Mouse (Mus musculus): ENCODE measurements around the gene Snupn. TPM values are rescaled to one million over a fixed set of nuclear protein-coding genes. Genes with fewer than 3 reads are reported as not detected.
"Not testable (repeated sequence)": the region's sequence is repeated elsewhere in the genome, so short reads cannot be mapped to it uniquely, and the experiment has no call there.

Gene Snupn
- total RNA-seq, 2 experiments from 2014 or later: 13.5 to 16.3 TPM

DNA sequence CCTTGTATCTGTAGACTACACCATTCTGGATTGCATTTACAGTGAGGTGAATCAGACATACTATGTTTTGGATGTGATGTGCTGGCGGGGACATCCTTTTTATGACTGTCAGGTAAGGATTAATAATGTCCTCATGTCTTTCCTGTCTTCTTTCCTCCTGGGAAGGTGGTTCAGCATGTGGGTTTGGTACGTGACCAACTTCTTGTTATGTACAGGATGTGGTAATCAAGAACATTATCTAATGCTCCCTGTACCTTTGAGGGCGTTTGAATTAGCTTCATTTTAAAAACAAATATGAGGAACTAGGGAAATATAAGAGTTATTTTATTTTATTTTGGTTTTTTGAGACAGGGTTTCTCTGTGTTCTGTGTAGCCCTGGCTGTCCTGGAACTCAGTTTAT, 24.5 kb downstream of the Snupn start:
- intact Hi-C loops (cut with DNase I): no loop called here
- no peak for DNase-seq (ENCODE audit: extremely low spot score in 1 of 2, low spot score in 2 of 2)
- no peak overlapping the region for H3K27ac ChIP-seq
- H3K4me3 ChIP-seq: no peak overlapping the region
- no peak for TF ChIP-seq CTCF (IDR thresholded peaks at IDR 0.05)

GRCm38 (mm10) chr9:56980186-56980585, 29.5 kb downstream of the Snupn start:
- TF ChIP-seq CTCF (IDR thresholded peaks at IDR 0.05): no peak
- Histone ChIP-seq H3K4me3 (no peak overlapping the region), H3K27ac (0 out of 2 replicates have a peak overlapping the region, but pooled peaks have one; percentile 80)
- DNase-seq (ENCODE audit: extremely low spot score in 1 of 2, low spot score in 2 of 2): no peak
- intact Hi-C loops (cut with DNase I): no loop called here

DNA sequence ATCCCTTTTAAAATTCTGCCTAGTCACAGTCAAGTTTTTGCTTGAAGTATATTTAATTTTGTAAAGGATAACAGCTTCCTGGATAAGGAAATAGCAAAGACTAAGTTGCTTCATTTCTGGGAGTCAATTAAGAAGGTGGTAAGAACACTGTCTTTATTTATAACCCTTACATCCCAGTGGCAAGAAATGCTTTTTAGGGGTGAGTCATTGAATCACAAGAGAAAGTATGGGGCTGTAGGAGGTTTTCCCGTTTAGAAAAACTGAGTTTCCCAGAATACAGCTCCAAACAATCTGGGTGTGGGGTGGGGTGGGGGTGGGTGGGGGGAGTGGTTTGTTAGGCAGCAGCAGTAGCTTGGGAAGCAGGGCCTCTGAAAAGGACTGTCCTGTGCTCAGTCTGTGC, 30.8 kb downstream of the Snupn start:
- H3K4me3 ChIP-seq: no peak overlapping the region
- DNase-seq (ENCODE audit: extremely low spot score in 1 of 2, low spot score in 2 of 2): no peak
- TF ChIP-seq CTCF (IDR thresholded peaks at IDR 0.05): no peak
- H3K27ac ChIP-seq: peak overlapping the region; percentile 80
- intact Hi-C loops (cut with DNase I): no loop called here

- peak; percentile 57 for TF ChIP-seq CTCF (IDR thresholded peaks at IDR 0.05)
- Histone ChIP-seq H3K27ac (peak within 1 kb of the TSS; percentile 94), H3K4me3 (peak within 1 kb of the TSS; percentile 76)
- intact Hi-C loops (cut with DNase I): loop anchor here (2.0 kb wide), 3 partner anchors 36 to 78 kb away; partner anchors contain the start of genes Sin3a and Snupn
- peak; percentile 87 to 90 for DNase-seq (ENCODE audit: extremely low spot score in 1 of 2, low spot score in 2 of 2)
Observed at GRCm38 (mm10) chr9:56994286-56995197, 43.9 kb downstream of the Snupn start, which contains the start of gene Ptpn9. Ptpn9 (plus strand) TSS chr9:56994923.

DNA sequence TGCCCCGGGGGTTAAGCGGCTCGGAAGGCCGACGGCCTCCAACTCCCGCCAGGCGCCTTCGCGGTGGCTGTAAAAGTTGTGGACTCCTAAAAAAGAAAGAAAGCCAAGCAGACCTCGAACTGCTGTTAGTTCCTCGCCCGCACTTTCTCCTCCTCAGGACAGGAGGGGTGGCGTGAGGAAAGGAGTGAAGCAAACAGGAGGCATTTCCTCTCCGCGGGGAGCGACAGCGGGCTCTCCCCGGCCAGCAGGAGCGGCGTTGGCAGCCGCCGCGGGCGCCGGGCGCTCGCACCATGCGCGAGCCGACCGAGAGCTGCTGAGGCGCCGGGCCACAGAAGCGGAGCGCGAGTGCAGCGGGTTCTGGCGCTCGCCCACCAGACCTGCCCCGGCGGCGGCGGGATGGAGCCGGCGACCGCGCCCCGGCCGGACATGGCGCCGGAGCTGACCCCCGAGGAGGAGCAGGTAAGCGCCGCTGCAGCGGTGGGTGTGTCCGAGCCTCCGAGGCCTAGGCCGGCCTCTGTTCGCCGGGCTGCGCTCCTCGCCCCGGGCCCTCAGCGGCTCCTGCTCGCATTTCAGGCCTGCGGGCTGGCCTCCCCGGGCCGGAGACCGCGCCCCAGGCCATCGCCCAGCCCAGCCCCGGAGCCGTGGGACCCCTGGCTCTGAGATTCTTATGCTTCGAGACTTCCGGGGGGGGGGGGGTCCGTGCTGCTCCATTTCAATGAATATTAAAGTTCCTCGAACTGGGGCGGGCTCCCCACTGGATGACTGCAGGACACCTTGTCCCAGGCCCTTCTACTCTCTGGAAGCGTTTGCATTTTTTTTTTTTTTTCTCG, 44.7 kb downstream of the Snupn start:
- no peak for TF ChIP-seq CTCF (IDR thresholded peaks at IDR 0.05)
- Histone ChIP-seq H3K27ac (peak overlapping the region; percentile 94), H3K4me3 (peak overlapping the region; percentile 76)
- intact Hi-C loops (cut with DNase I): loop anchor here (2.0 kb wide), 3 partner anchors 35 to 77 kb away; partner anchors contain the start of genes Sin3a and Snupn
- peak; percentile 45 to 61 for DNase-seq (ENCODE audit: extremely low spot score in 1 of 2, low spot score in 2 of 2)

- no peak for TF ChIP-seq CTCF (IDR thresholded peaks at IDR 0.05)
- peak overlapping the region; percentile 94 for H3K27ac ChIP-seq
- H3K4me3 ChIP-seq: peak overlapping the region; percentile 76
- peak; percentile 19 for DNase-seq (ENCODE audit: extremely low spot score in 1 of 2, low spot score in 2 of 2)
- intact Hi-C loops (cut with DNase I): no loop called here
Observed at GRCm38 (mm10) chr9:56996028-56996346, 45.3 kb downstream of the Snupn start.

DNA sequence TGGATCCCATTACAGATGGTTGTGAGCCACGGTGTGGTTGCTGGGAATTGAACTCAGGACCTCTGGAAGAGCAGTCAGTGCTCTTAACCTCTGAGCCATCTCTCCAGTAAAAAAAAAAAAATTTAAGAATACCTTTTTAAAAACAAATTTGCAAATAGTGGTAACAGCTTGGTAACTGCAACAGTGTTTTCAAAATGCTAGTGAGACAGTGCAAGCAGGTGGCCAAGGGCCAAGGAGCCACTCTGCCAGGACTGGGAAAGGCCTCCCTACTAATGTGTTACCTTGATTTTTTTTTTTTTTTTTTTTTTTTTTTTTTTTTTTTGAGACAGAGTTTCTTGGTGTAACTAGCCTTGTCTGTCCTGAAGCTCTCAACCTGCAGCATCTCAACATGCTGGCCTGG, 46.5 kb downstream of the Snupn start:
- DNase-seq (ENCODE audit: extremely low spot score in 1 of 2, low spot score in 2 of 2); H3K4me3 ChIP-seq; intact Hi-C loops (cut with DNase I); H3K27ac ChIP-seq: not testable (repeated sequence)

DNA sequence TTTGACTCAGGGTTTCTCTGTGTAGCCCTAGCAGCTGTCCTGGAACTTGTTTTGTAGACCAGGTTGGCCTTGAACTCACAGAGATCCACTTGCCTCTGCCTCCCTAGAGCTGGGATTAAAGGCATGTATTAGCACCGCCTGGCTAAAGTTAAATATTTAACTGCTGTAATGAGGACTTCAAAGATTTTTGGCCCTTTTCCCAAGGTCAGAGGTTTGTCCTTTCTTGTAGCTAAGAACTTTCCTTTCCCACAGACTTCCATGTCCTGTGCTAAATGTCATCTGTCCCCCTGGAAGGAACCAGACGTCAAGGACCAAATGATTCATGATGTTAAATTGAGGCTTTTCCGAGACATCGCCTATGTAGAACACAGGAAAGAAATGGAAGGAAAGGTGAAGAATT, 52.3 kb downstream of the Snupn start:
- Histone ChIP-seq H3K4me3 (no peak overlapping the region), H3K27ac (no peak overlapping the region)
- no peak for DNase-seq (ENCODE audit: extremely low spot score in 1 of 2, low spot score in 2 of 2)
- intact Hi-C loops (cut with DNase I): no loop called here
- no peak for TF ChIP-seq CTCF (IDR thresholded peaks at IDR 0.05)

- TF ChIP-seq CTCF (IDR thresholded peaks at IDR 0.05): no peak
- intact Hi-C loops (cut with DNase I): no loop called here
- Histone ChIP-seq H3K27ac (no peak overlapping the region), H3K4me3 (no peak overlapping the region)
- no peak for DNase-seq (ENCODE audit: extremely low spot score in 1 of 2, low spot score in 2 of 2)
Observed at GRCm38 (mm10) chr9:57012393-57012792, 61.7 kb downstream of the Snupn start.

GRCm38 (mm10) chr9:57012895-57013294, 62.2 kb downstream of the Snupn start:
- intact Hi-C loops (cut with DNase I): no loop called here
- H3K27ac ChIP-seq: no peak overlapping the region
- no peak for TF ChIP-seq CTCF (IDR thresholded peaks at IDR 0.05)
- no peak overlapping the region for H3K4me3 ChIP-seq
- no peak for DNase-seq (ENCODE audit: extremely low spot score in 1 of 2, low spot score in 2 of 2)

- no peak for TF ChIP-seq CTCF (IDR thresholded peaks at IDR 0.05)
- H3K4me3 ChIP-seq: no peak overlapping the region
- no peak overlapping the region for H3K27ac ChIP-seq
- intact Hi-C loops (cut with DNase I): no loop called here
- no peak for DNase-seq (ENCODE audit: extremely low spot score in 1 of 2, low spot score in 2 of 2)
Observed at GRCm38 (mm10) chr9:57013756-57014155, 63.1 kb downstream of the Snupn start.

DNA sequence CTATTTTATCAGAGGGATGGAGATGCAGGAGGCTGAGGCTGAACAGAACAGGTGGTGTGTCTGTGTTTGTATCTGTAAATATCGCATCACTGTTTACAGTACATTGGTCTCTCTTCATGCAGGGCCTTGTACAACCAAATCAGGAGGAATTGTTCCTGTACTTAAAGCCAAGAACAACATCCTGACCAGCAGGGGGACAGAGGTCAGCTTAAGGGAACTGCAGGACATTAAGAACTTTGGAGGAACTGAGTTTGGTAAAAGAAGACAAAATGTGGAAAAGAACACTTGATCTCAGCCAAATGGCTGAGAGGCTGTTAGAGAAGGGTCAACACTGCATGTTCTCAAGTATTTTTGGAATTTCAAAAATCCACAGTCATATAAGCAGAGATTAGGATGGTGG, 64.1 kb downstream of the Snupn start:
- H3K27ac ChIP-seq: no peak overlapping the region
- no peak overlapping the region for H3K4me3 ChIP-seq
- intact Hi-C loops (cut with DNase I): no loop called here
- DNase-seq (ENCODE audit: extremely low spot score in 1 of 2, low spot score in 2 of 2): no peak
- TF ChIP-seq CTCF (IDR thresholded peaks at IDR 0.05): peak; percentile 12
